Mouse (Mus musculus): ENCODE data around the gene Il2rb. TPM values are rescaled to one million over a fixed set of nuclear protein-coding genes. Genes with fewer than 3 reads are reported as not detected.

Il2rb gene
- polyA plus RNA-seq, 1 experiment from 2014 or later = not detected

- 85% methylated on average over 2 of the region's 2 CpGs for WGBS
- DNase-seq (ENCODE audit: low spot score) (no peak), ATAC-seq (no peak)
- no peak overlapping the region for H3K9ac ChIP-seq (ENCODE audit: low read length)
- no peaks in the 10 kb centered on the region for H3K4me1 ChIP-seq (ENCODE audit: control insufficient read depth, insufficient read depth, low read length)
- H3K36me3 ChIP-seq (ENCODE audit: control insufficient read depth, insufficient read depth, low read length) = no peaks in the 10 kb centered on the region
- no peaks in the 10 kb centered on the region for H3K27me3 ChIP-seq (replicated peaks; ENCODE audit: control insufficient read depth, insufficient read depth, low read length)
- H3K9me3 ChIP-seq (replicated peaks; ENCODE audit: control insufficient read depth, low read length) = no peaks in the 10 kb centered on the region
- H3K4me2 ChIP-seq (ENCODE audit: low read length) = no peak overlapping the region
- H3K4me3 ChIP-seq (ENCODE audit: low read depth, low read length) = no peak overlapping the region
- no peak overlapping the region for H3K27ac ChIP-seq (ENCODE audit: low read depth, low read length)
Observed at GRCm38 (mm10) chr15:78480991-78481390, 14.1 kb downstream of the Il2rb start.

DNA sequence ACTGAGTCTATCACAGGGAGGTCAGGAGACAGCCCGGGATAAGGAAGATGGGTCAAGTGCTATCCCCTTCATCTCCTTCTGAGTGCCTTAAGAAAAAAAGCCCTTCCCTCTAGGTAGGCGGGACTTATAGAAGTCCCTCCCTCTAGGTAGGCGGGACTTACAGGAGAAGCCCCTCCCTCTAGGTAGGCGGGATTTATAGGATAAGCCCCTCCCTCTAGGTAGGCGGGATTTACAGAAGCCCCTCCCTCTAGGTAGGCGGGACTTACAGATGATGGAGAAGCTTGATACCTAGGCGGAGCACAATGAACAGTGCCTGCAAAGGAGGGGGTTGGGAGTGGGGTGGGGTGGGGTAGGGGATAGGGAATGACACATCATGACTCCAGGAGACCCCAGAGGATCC, 15.0 kb downstream of the Il2rb start:
- Histone ChIP-seq H3K9me3 (replicated peaks; ENCODE audit: control insufficient read depth, low read length) (no peaks in the 10 kb centered on the region), H3K4me1 (ENCODE audit: control insufficient read depth, insufficient read depth, low read length) (no peaks in the 10 kb centered on the region), H3K27me3 (replicated peaks; ENCODE audit: control insufficient read depth, insufficient read depth, low read length) (no peaks in the 10 kb centered on the region), H3K4me2 (ENCODE audit: low read length) (no peak overlapping the region), H3K36me3 (ENCODE audit: control insufficient read depth, insufficient read depth, low read length) (no peaks in the 10 kb centered on the region), H3K27ac (ENCODE audit: low read depth, low read length) (no peak overlapping the region), H3K9ac (ENCODE audit: low read length) (no peak overlapping the region), H3K4me3 (ENCODE audit: low read depth, low read length) (no peak overlapping the region)
- DNase-seq (ENCODE audit: low spot score) = no peak
- no peak for ATAC-seq
- WGBS = 80% methylated on average over 7 of the region's 7 CpGs

GRCm38 (mm10) chr15:78479470-78479869, 15.6 kb downstream of the Il2rb start:
- Histone ChIP-seq H3K4me3 (ENCODE audit: low read depth, low read length) (no peak overlapping the region), H3K9ac (ENCODE audit: low read length) (no peak overlapping the region), H3K4me1 (ENCODE audit: control insufficient read depth, insufficient read depth, low read length) (no peaks in the 10 kb centered on the region), H3K4me2 (ENCODE audit: low read length) (no peak overlapping the region), H3K27me3 (replicated peaks; ENCODE audit: control insufficient read depth, insufficient read depth, low read length) (no peaks in the 10 kb centered on the region), H3K27ac (ENCODE audit: low read depth, low read length) (no peak overlapping the region), H3K36me3 (ENCODE audit: control insufficient read depth, insufficient read depth, low read length) (no peaks in the 10 kb centered on the region), H3K9me3 (replicated peaks; ENCODE audit: control insufficient read depth, low read length) (no peaks in the 10 kb centered on the region)
- no peak for ATAC-seq
- DNase-seq (ENCODE audit: low spot score) = no peak
- 83% methylated on average over 5 of the region's 5 CpGs for WGBS

DNA sequence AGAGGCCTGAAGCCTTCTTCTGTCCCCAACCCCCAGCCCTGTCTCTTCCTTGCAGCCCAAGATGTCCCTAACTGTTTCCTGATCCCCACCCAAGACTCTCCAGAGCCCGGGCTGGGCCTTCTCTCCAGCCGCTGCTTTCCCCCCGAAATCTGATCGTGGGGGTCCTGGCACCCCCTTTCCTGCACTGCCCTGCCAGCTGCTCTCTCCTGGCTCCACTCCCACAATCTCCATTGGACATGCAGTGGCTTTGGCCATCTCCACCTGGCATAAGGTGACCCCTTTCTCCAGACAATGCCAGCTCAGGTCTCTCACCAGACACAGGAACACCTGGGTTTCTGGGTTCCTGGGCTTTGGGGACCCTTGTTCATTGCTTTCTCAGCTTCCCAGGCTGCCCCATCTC, 17.0 kb downstream of the Il2rb start:
- Histone ChIP-seq H3K4me3 (ENCODE audit: low read depth, low read length) (no peak overlapping the region), H3K27me3 (replicated peaks; ENCODE audit: control insufficient read depth, insufficient read depth, low read length) (no peaks in the 10 kb centered on the region), H3K36me3 (ENCODE audit: control insufficient read depth, insufficient read depth, low read length) (no peaks in the 10 kb centered on the region), H3K27ac (ENCODE audit: low read depth, low read length) (no peak overlapping the region), H3K9ac (ENCODE audit: low read length) (no peak overlapping the region), H3K4me2 (ENCODE audit: low read length) (no peak overlapping the region), H3K4me1 (ENCODE audit: control insufficient read depth, insufficient read depth, low read length) (no peaks in the 10 kb centered on the region), H3K9me3 (replicated peaks; ENCODE audit: control insufficient read depth, low read length) (no peaks in the 10 kb centered on the region)
- no peak for DNase-seq (ENCODE audit: low spot score)
- ATAC-seq = no peak
- WGBS = 79% methylated on average over 4 of the region's 4 CpGs

GRCm38 (mm10) chr15:78476878-78477277, 18.2 kb downstream of the Il2rb start:
- H3K9ac ChIP-seq (ENCODE audit: low read length) = no peak overlapping the region
- H3K9me3 ChIP-seq (replicated peaks; ENCODE audit: control insufficient read depth, low read length) = no peaks in the 10 kb centered on the region
- no peak overlapping the region for H3K4me2 ChIP-seq (ENCODE audit: low read length)
- H3K27ac ChIP-seq (ENCODE audit: low read depth, low read length) = no peak overlapping the region
- no peak overlapping the region for H3K4me3 ChIP-seq (ENCODE audit: low read depth, low read length)
- ATAC-seq (no peak), DNase-seq (ENCODE audit: low spot score) (no peak)
- whole genome bisulfite sequencing = 100% methylated on average over 1 of the region's 1 CpGs
- no peaks in the 10 kb centered on the region for H3K36me3 ChIP-seq (ENCODE audit: control insufficient read depth, insufficient read depth, low read length)
- no peaks in the 10 kb centered on the region for H3K4me1 ChIP-seq (ENCODE audit: control insufficient read depth, insufficient read depth, low read length)
- no peaks in the 10 kb centered on the region for H3K27me3 ChIP-seq (replicated peaks; ENCODE audit: control insufficient read depth, insufficient read depth, low read length)

DNA sequence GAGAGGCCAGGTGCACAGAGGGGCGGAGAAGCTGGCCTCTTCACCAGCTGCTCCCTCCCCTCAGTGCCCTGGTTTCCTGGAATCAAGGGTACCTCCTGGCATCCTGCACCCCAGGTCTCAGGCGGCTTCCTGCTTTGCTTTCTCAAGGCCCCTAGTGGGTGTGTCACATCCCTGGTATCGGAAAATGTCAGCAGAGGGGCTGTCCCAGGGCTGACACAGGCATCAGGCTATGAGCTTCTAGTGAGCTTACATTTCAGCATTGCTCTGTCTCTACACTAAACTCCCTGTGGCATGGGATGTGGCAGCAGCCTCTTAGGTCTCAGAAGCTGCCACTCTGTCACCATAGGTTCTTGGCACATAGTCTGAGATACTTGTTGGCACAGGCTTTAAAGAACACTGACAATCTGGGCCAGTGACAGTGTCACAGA, 19.5 kb downstream of the Il2rb start:
- no peaks in the 10 kb centered on the region for H3K27me3 ChIP-seq (replicated peaks; ENCODE audit: control insufficient read depth, insufficient read depth, low read length)
- DNase-seq (ENCODE audit: low spot score) = no peak
- ATAC-seq = no peak
- H3K4me1 ChIP-seq (ENCODE audit: control insufficient read depth, insufficient read depth, low read length) = no peaks in the 10 kb centered on the region
- no peaks in the 10 kb centered on the region for H3K36me3 ChIP-seq (ENCODE audit: control insufficient read depth, insufficient read depth, low read length)
- H3K4me3 ChIP-seq (ENCODE audit: low read depth, low read length) = no peak overlapping the region
- H3K9me3 ChIP-seq (replicated peaks; ENCODE audit: control insufficient read depth, low read length) = no peaks in the 10 kb centered on the region
- H3K9ac ChIP-seq (ENCODE audit: low read length) = no peak overlapping the region
- H3K27ac ChIP-seq (ENCODE audit: low read depth, low read length) = no peak overlapping the region
- H3K4me2 ChIP-seq (ENCODE audit: low read length) = no peak overlapping the region
- WGBS = 54% methylated on average over 3 of the region's 3 CpGs

DNA sequence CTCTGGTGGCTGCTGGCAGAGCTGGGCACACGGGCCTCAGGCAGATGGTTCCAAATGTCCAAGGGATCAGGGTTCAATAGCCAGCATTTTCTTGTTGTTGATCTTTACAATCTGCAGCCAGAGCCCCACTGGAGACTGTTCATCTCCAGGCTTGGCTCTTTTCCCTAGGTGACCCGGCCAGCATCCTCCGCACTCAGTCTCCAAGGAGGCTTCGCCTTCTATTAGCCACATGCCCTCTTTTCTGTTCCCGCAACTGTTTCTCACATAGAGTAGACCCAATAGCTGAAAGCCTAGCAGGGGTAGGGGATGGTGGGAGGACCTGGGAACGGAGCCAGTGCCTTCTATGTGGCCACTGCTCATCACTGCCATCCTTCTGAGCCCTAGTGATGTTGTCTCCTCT, 21.6 kb downstream of the Il2rb start:
- H3K4me1 ChIP-seq (ENCODE audit: control insufficient read depth, insufficient read depth, low read length) = no peaks in the 10 kb centered on the region
- 89% methylated on average over 6 of the region's 6 CpGs for WGBS
- no peaks in the 10 kb centered on the region for H3K36me3 ChIP-seq (ENCODE audit: control insufficient read depth, insufficient read depth, low read length)
- no peak overlapping the region for H3K9ac ChIP-seq (ENCODE audit: low read length)
- no peak overlapping the region for H3K4me2 ChIP-seq (ENCODE audit: low read length)
- H3K4me3 ChIP-seq (ENCODE audit: low read depth, low read length) = no peak overlapping the region
- no peak for ATAC-seq
- H3K27me3 ChIP-seq (replicated peaks; ENCODE audit: control insufficient read depth, insufficient read depth, low read length) = no peaks in the 10 kb centered on the region
- DNase-seq (ENCODE audit: low spot score) = no peak
- H3K27ac ChIP-seq (ENCODE audit: low read depth, low read length) = no peak overlapping the region
- no peaks in the 10 kb centered on the region for H3K9me3 ChIP-seq (replicated peaks; ENCODE audit: control insufficient read depth, low read length)

DNA sequence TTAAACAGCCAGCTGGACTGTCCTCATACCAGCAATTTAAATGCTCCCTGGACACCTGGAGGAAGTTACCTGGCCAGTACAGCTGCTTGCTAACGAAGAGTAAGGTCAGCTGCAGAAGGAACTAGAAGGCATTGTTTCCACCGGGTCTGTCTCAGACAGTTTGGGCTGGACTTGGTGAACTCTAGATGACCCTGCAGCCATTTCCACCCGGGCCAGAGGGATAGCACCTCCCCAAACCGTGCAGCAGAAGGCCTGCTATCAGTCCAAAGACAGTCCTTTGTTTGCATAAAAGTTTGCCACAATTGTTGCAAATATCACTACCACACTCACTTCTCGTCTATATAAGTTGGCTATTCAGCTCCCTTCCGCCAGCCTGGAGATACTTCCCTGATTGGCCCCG, 23.2 kb downstream of the Il2rb start:
- no peak for ATAC-seq
- DNase-seq (ENCODE audit: low spot score) = no peak
- WGBS = 53% methylated on average over 7 of the region's 7 CpGs

DNA sequence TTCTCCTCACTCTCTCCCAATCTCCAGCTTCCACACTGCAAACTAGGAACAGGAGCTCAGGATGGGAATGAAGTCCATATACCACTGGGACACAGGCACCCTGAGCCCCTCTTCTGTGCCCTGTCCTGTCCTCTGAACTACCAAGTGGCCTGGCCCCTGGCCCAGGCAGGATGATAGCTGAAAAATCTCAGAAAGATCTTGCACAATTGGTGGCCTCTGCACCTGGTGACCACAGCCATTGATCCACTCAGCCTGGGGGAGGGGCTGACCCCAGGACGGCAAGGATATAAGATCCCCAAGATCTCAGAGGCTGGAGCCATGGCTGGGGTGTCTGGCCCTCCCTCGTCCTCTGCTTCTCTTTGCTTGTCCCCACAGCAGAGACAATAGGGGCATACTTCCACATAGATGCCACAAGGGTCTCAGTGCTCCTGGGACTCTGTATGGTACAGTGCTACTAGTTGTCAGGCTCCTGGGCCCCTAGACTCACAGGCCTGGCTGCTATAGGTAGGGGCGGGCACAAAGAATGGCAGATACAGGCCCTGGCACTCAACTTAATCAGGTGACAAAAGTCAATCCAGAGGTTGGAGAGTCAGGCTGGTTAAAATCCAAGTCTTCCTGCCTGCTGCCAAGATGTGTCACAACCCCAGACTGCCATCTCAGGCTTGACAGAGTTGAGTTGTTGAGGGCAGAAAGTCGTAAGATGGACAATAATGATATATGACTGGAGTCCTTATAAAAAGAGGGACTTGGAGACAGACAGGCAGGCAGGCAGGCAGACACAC, 24.4 kb downstream of the Il2rb start:
- DNase-seq (ENCODE audit: low spot score) = no peak
- no peak overlapping the region for H3K4me2 ChIP-seq (ENCODE audit: low read length)
- H3K27ac ChIP-seq (ENCODE audit: low read depth, low read length) = no peak overlapping the region
- ATAC-seq = no peak
- no peak overlapping the region for H3K9ac ChIP-seq (ENCODE audit: low read length)
- H3K27me3 ChIP-seq (replicated peaks; ENCODE audit: control insufficient read depth, insufficient read depth, low read length) = no peaks in the 10 kb centered on the region
- H3K4me1 ChIP-seq (ENCODE audit: control insufficient read depth, insufficient read depth, low read length) = no peaks in the 10 kb centered on the region
- 67% methylated on average over 4 of the region's 4 CpGs for WGBS
- H3K4me3 ChIP-seq (ENCODE audit: low read depth, low read length) = no peak overlapping the region
- H3K9me3 ChIP-seq (replicated peaks; ENCODE audit: control insufficient read depth, low read length) = no peaks in the 10 kb centered on the region
- H3K36me3 ChIP-seq (ENCODE audit: control insufficient read depth, insufficient read depth, low read length) = no peaks in the 10 kb centered on the region

More for the DNA sequence above, 23.2 kb downstream of the Il2rb start:
- Histone ChIP-seq H3K4me3 (ENCODE audit: low read depth, low read length) (no peak overlapping the region), H3K4me1 (ENCODE audit: control insufficient read depth, insufficient read depth, low read length) (no peaks in the 10 kb centered on the region), H3K27me3 (replicated peaks; ENCODE audit: control insufficient read depth, insufficient read depth, low read length) (no peaks in the 10 kb centered on the region), H3K9ac (ENCODE audit: low read length) (no peak overlapping the region), H3K4me2 (ENCODE audit: low read length) (no peak overlapping the region), H3K9me3 (replicated peaks; ENCODE audit: control insufficient read depth, low read length) (no peaks in the 10 kb centered on the region), H3K27ac (ENCODE audit: low read depth, low read length) (no peak overlapping the region), H3K36me3 (ENCODE audit: control insufficient read depth, insufficient read depth, low read length) (no peaks in the 10 kb centered on the region)
